Mouse (Mus musculus): ENCODE data around the gene Mn1. TPM values are rescaled to one million over a fixed set of nuclear protein-coding genes. Genes with fewer than 3 reads are reported as not detected.

Mn1 gene
- 1.1 and 1.4 TPM in 2 replicates for polyA plus RNA-seq (2012; rRNA removed)

GRCm38 (mm10) chr5:111416591-111417374 lies at the start of gene Mn1:
TSS of gene Mn1 (plus strand) at chr5:111417362.
- H3K4me3 ChIP-seq (ENCODE audit: insufficient read depth, low read depth, low read length) = peak within 1 kb of the TSS; percentile 61
- TF ChIP-seq POLR2A (IDR thresholded peaks at IDR 0.05; ENCODE audit: low read depth, low read length) (no peak), CTCF (conservative IDR thresholded peaks at IDR 0.05; ENCODE audit: insufficient read depth, insufficient read length, low read depth, low read length) (no peak)
- no peaks in the 10 kb centered on the region for H3K4me1 ChIP-seq (ENCODE audit: control insufficient read depth, insufficient read depth, low read length)
- no peak within 1 kb of the TSS for H3K27ac ChIP-seq (ENCODE audit: insufficient read depth, low read depth, low read length)
- peak; percentile 91 for DNase-seq
- H3K27me3 ChIP-seq (replicated peaks; ENCODE audit: control insufficient read depth, insufficient read depth, low read length) = peaks cover 2% of the 10 kb centered on the region; the same call in 1 of the 2 replicates
- 1% methylated on average over 88 of the region's 88 CpGs for WGBS
- H3K36me3 ChIP-seq (ENCODE audit: control insufficient read depth, insufficient read depth, low read length) = no peaks in the 10 kb centered on the region

- H3K36me3 ChIP-seq (ENCODE audit: control insufficient read depth, insufficient read depth, low read length) = peaks cover 9% of the 10 kb centered on the region
- H3K4me1 ChIP-seq (ENCODE audit: control insufficient read depth, insufficient read depth, low read length) = no peaks in the 10 kb centered on the region
- no peak overlapping the region for H3K4me3 ChIP-seq (ENCODE audit: insufficient read depth, low read depth, low read length)
- H3K27me3 ChIP-seq (replicated peaks; ENCODE audit: control insufficient read depth, insufficient read depth, low read length) = no peaks in the 10 kb centered on the region
- 91% methylated on average over 11 of the region's 11 CpGs for WGBS
- H3K27ac ChIP-seq (ENCODE audit: insufficient read depth, low read depth, low read length) = no peak overlapping the region
- no peak for DNase-seq
- TF ChIP-seq POLR2A (IDR thresholded peaks at IDR 0.05; ENCODE audit: low read depth, low read length) (no peak), CTCF (conservative IDR thresholded peaks at IDR 0.05; ENCODE audit: insufficient read depth, insufficient read length, low read depth, low read length) (no peak)
Observed at GRCm38 (mm10) chr5:111367937-111368517, 49.1 kb upstream of the Mn1 start.

- no peak for DNase-seq
- Histone ChIP-seq H3K27me3 (replicated peaks; ENCODE audit: control insufficient read depth, insufficient read depth, low read length) (no peaks in the 10 kb centered on the region), H3K27ac (ENCODE audit: insufficient read depth, low read depth, low read length) (no peak overlapping the region), H3K4me1 (ENCODE audit: control insufficient read depth, insufficient read depth, low read length) (no peaks in the 10 kb centered on the region), H3K36me3 (ENCODE audit: control insufficient read depth, insufficient read depth, low read length) (peaks cover 9% of the 10 kb centered on the region), H3K4me3 (ENCODE audit: insufficient read depth, low read depth, low read length) (no peak overlapping the region)
- WGBS = 88% methylated on average over 5 of the region's 5 CpGs
- TF ChIP-seq POLR2A (IDR thresholded peaks at IDR 0.05; ENCODE audit: low read depth, low read length) (no peak), CTCF (conservative IDR thresholded peaks at IDR 0.05; ENCODE audit: insufficient read depth, insufficient read length, low read depth, low read length) (no peak)
Observed at GRCm38 (mm10) chr5:111368576-111368975, 48.6 kb upstream of the Mn1 start.

- Histone ChIP-seq H3K36me3 (ENCODE audit: control insufficient read depth, insufficient read depth, low read length) (peaks cover 6% of the 10 kb centered on the region), H3K4me1 (ENCODE audit: control insufficient read depth, insufficient read depth, low read length) (no peaks in the 10 kb centered on the region), H3K27ac (ENCODE audit: insufficient read depth, low read depth, low read length) (no peak overlapping the region), H3K27me3 (replicated peaks; ENCODE audit: control insufficient read depth, insufficient read depth, low read length) (no peaks in the 10 kb centered on the region), H3K4me3 (ENCODE audit: insufficient read depth, low read depth, low read length) (no peak overlapping the region)
- TF ChIP-seq POLR2A (IDR thresholded peaks at IDR 0.05; ENCODE audit: low read depth, low read length) (no peak), CTCF (conservative IDR thresholded peaks at IDR 0.05; ENCODE audit: insufficient read depth, insufficient read length, low read depth, low read length) (no peak)
- whole genome bisulfite sequencing = 64% methylated on average over 4 of the region's 4 CpGs
- DNase-seq = peak; percentile 75
Observed at GRCm38 (mm10) chr5:111375616-111376015, 41.5 kb upstream of the Mn1 start.

DNA sequence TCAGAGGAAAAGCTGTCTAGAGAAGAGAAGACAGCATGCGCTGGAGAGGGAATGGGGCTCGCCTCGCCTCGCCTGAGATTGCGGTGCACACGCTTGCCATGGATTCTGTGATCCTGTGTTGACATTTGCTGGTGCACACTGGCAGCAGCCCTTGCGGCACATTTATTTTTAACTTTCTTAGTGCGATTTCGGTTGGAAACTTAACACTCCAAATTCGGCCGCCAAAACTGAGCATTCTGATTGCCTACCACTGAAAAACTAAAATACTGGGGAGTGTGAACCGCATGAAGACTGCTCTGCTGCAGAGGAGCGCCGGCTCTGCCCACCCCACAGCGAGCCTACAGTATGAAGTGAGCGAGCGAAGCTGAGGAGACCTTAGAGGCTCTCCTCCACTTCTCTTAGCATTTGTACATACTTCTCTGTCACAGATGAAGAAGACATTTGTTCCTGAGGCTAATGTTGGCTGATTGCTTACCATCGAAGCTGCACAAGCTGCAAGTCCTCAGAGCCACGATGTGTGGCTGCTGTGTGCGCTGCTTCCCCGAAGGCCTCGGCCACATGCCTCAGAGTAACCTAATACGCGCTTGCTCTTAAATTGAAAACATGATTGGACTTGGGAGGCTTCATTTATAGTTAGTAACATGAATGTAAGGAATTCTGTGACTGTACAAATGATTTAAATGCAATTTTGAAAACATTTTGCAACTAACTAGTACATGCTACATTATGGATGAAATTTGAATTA lies 40.7 kb upstream of the Mn1 start:
- H3K27me3 ChIP-seq (replicated peaks; ENCODE audit: control insufficient read depth, insufficient read depth, low read length) = no peaks in the 10 kb centered on the region
- H3K4me1 ChIP-seq (ENCODE audit: control insufficient read depth, insufficient read depth, low read length) = no peaks in the 10 kb centered on the region
- WGBS = 87% methylated on average over 24 of the region's 24 CpGs
- TF ChIP-seq POLR2A (IDR thresholded peaks at IDR 0.05; ENCODE audit: low read depth, low read length) (no peak), CTCF (conservative IDR thresholded peaks at IDR 0.05; ENCODE audit: insufficient read depth, insufficient read length, low read depth, low read length) (no peak)
- H3K36me3 ChIP-seq (ENCODE audit: control insufficient read depth, insufficient read depth, low read length) = peaks cover 6% of the 10 kb centered on the region
- DNase-seq = no peak
- no peak overlapping the region for H3K4me3 ChIP-seq (ENCODE audit: insufficient read depth, low read depth, low read length)
- H3K27ac ChIP-seq (ENCODE audit: insufficient read depth, low read depth, low read length) = no peak overlapping the region

- peak; percentile 32 for DNase-seq
- TF ChIP-seq CTCF (conservative IDR thresholded peaks at IDR 0.05; ENCODE audit: insufficient read depth, insufficient read length, low read depth, low read length) (0 out of 2 replicates have a peak, but pooled peaks have one; percentile 1), POLR2A (IDR thresholded peaks at IDR 0.05; ENCODE audit: low read depth, low read length) (no peak)
- no peak overlapping the region for H3K27ac ChIP-seq (ENCODE audit: insufficient read depth, low read depth, low read length)
- no peaks in the 10 kb centered on the region for H3K27me3 ChIP-seq (replicated peaks; ENCODE audit: control insufficient read depth, insufficient read depth, low read length)
- H3K36me3 ChIP-seq (ENCODE audit: control insufficient read depth, insufficient read depth, low read length) = no peaks in the 10 kb centered on the region; the same call in 1 of the 2 replicates
- WGBS = 68% methylated on average over 7 of the region's 7 CpGs
- no peak overlapping the region for H3K4me3 ChIP-seq (ENCODE audit: insufficient read depth, low read depth, low read length)
- no peaks in the 10 kb centered on the region for H3K4me1 ChIP-seq (ENCODE audit: control insufficient read depth, insufficient read depth, low read length)
Observed at GRCm38 (mm10) chr5:111378126-111378993, 38.8 kb upstream of the Mn1 start.

Measured in kidney, adult 2 months (tissue).